Mouse (Mus musculus) neural tube, embryonic 13.5 days (tissue): ENCODE measurements around the gene Tff3. TPM values are rescaled to one million over a fixed set of nuclear protein-coding genes. Genes with fewer than 3 reads are reported as not detected.

Experiments used
- ATAC-seq: fragments of 200-750 bp; cut with Nextera tagmentation; 2 replicates; pipeline ENCODE4 v1.8.0; 2017; ENCODE audit warnings: low read depth, mild to moderate bottlenecking, moderate TSS enrichment, moderate library complexity
- H3K27ac ChIP-seq: fragments of 300-500 bp; sonication (generic); replicated peaks from 2 replicates; pipeline ENCODE4 v1.5.1; 2015; ENCODE audit warnings: moderate library complexity, mild to moderate bottlenecking, inconsistent platforms
- H3K27me3 ChIP-seq: fragments of 300-500 bp; sonication (generic); 2 replicates; pipeline ENCODE4 v1.6.1; 2015; ENCODE audit warnings: mild to moderate bottlenecking, inconsistent platforms
- H3K36me3 ChIP-seq: fragments of 300-500 bp; sonication (generic); 2 replicates; pipeline ENCODE4 v1.6.1; 2015; ENCODE audit warnings: mild to moderate bottlenecking, inconsistent platforms
- H3K4me1 ChIP-seq: fragments of 300-500 bp; sonication (generic); replicated peaks from 2 replicates; pipeline ENCODE4 v1.6.1; 2015; ENCODE audit warnings: inconsistent platforms
- H3K4me2 ChIP-seq: fragments of 300-500 bp; sonication (generic); 2 replicates; pipeline ENCODE4 v1.6.1; 2015; ENCODE audit warnings: inconsistent platforms, mild to moderate bottlenecking, moderate library complexity
- H3K4me3 ChIP-seq: fragments of 300-500 bp; sonication (generic); 2 replicates; pipeline ENCODE4 v1.5.1; 2015; ENCODE audit warnings: mild to moderate bottlenecking, inconsistent platforms
- H3K9ac ChIP-seq: fragments of 300-500 bp; sonication (generic); 2 replicates; pipeline ENCODE4 v1.6.1; 2015; ENCODE audit warnings: moderate library complexity, mild to moderate bottlenecking, inconsistent platforms
- H3K9me3 ChIP-seq: fragments of 300-500 bp; sonication (generic); 2 replicates; pipeline ENCODE4 v1.6.1; 2016; ENCODE audit warnings: inconsistent platforms
- WGBS: fragments of 180-500 bp; shearing (Covaris S2); methylation state at CpG from one replicate; pipeline ENCODE4 v1.1.7; 2015; 5-methylcytosine and 5-hydroxymethylcytosine counted together
- polyA plus RNA-seq: library from polyadenylated mRNA; unstranded; fragments of >200 nt; fragmentation: Nextera tagmentation; extraction: Ambion mirVana; gene quantifications from 2 replicates; pipeline ENCODE4 v1.2.1, GENCODE M21; 2015

Tff3 gene
- polyA plus RNA-seq, 1 experiment from 2014 or later, result 2.8 TPM

DNA sequence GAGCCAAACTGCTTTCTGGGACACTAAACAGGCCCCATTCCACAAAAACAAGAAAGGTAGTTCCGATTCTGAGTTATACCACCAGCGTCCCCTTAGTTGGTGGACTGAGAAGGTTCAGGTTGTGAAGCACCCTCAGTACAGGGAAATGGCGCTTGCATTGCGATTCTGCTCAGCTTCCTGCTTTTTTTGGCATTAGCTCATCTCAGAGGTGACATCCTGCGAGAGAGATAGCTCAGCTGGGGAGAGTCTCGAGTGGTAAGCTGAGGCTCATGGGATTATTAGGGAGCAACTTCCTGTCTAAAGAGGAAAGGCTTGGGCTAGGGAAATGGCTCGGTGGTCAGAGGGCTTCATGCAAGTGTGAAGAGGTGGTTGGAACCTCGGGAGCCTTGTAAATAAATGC lies 39.6 kb downstream of the Tff3 start:
- Histone ChIP-seq H3K36me3 (peaks cover 9% of the 10 kb centered on the region), H3K4me2 (no peak overlapping the region), H3K27ac (0 out of 2 replicates have a peak overlapping the region, but pooled peaks have one; percentile 38), H3K27me3 (no peaks in the 10 kb centered on the region), H3K4me3 (no peak overlapping the region), H3K9ac (no peak overlapping the region), H3K9me3 (no peaks in the 10 kb centered on the region), H3K4me1 (peaks cover 44% of the 10 kb centered on the region)
- no peak for ATAC-seq
- WGBS, result 80% methylated on average over 8 of the region's 8 CpGs

GRCm38 (mm10) chr17:31088711-31089110 lies 40.7 kb downstream of the Tff3 start:
- no peak overlapping the region for H3K4me2 ChIP-seq
- H3K4me1 ChIP-seq, result peaks cover 44% of the 10 kb centered on the region
- H3K4me3 ChIP-seq, result no peak overlapping the region
- no peak overlapping the region for H3K9ac ChIP-seq
- H3K36me3 ChIP-seq, result peaks cover 9% of the 10 kb centered on the region
- no peak for ATAC-seq
- no peaks in the 10 kb centered on the region for H3K9me3 ChIP-seq
- no peak overlapping the region for H3K27ac ChIP-seq
- H3K27me3 ChIP-seq, result no peaks in the 10 kb centered on the region
- 58% methylated on average over 5 of the region's 5 CpGs for WGBS

GRCm38 (mm10) chr17:31086196-31086595 lies 43.2 kb downstream of the Tff3 start:
- Histone ChIP-seq H3K9ac (no peak overlapping the region), H3K4me3 (no peak overlapping the region)

DNA sequence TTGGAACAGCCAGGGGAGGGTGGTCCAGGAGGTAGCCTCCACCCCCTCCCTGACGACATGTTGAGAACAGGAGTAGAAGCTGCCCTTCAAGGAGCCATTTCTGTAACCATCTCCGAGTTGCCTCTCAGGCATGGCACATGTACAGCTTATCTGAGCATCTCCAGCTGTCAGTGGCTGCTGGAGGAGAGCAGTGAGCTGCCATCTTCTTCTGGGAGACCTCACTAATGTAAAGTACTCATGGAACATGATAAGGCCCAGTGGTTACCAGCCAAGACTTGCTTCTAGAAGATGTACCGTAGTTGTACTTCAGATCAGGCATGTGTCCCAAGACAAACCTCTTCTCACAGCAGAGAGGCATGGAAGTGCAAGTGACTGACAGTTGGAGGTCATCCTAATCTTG lies 43.9 kb downstream of the Tff3 start:
- H3K9ac ChIP-seq, result no peak overlapping the region
- peaks cover 39% of the 10 kb centered on the region for H3K4me1 ChIP-seq
- no peaks in the 10 kb centered on the region for H3K36me3 ChIP-seq
- H3K27me3 ChIP-seq, result no peaks in the 10 kb centered on the region
- no peak overlapping the region for H3K27ac ChIP-seq
- no peak overlapping the region for H3K4me3 ChIP-seq
- no peak overlapping the region for H3K4me2 ChIP-seq
- 90% methylated on average over 3 of the region's 3 CpGs for WGBS
- ATAC-seq, result no peak
- no peaks in the 10 kb centered on the region for H3K9me3 ChIP-seq

More at GRCm38 (mm10) chr17:31086196-31086595, 43.2 kb downstream of the Tff3 start:
- H3K27ac ChIP-seq, result no peak overlapping the region
- H3K9me3 ChIP-seq, result no peaks in the 10 kb centered on the region
- peaks cover 41% of the 10 kb centered on the region for H3K4me1 ChIP-seq
- no peaks in the 10 kb centered on the region for H3K36me3 ChIP-seq
- 91% methylated on average over 7 of the region's 7 CpGs for WGBS
- no peaks in the 10 kb centered on the region for H3K27me3 ChIP-seq
- no peak overlapping the region for H3K4me2 ChIP-seq
- ATAC-seq, result no peak

DNA sequence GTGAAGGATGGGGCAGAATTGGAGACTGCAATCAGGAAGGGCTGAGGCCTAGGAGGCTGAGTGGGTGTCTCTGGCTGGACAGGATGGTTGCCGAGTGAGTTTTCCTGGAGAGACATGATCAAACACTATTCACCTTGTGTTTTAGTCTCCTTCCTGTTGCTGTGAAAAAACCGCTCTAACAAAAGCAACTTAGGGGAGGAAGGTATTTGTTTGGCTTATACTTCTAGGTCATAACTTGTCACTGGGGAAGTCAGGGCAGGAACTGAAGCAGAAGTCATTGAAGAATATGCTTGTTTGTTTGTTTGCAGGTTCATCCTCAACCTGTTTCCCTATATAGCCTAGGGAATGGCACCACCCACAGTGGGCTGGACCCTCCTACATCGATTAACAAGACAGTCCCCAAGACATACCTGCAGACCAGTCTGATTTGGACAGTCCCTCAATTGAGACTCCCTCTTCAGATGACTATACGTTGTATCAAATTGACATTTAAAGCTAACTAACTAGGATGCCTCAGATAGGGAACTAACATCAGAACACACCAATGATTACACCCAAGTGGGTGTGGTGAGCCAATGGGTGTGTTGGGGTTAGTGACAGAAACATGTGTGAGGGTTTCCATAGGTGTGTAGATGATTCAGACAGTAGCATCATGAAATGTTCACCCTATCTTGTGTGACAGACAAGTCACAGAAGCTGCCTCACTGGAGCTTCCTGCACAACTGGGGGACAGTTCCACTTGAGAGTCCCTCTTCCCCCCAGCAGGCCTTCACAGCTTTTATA lies 47.0 kb downstream of the Tff3 start:
- Histone ChIP-seq H3K36me3 (no peaks in the 10 kb centered on the region), H3K4me2 (no peak overlapping the region), H3K9ac (no peak overlapping the region), H3K4me1 (peaks cover 34% of the 10 kb centered on the region), H3K4me3 (no peak overlapping the region), H3K27me3 (no peaks in the 10 kb centered on the region), H3K9me3 (no peaks in the 10 kb centered on the region), H3K27ac (no peak overlapping the region)
- no peak for ATAC-seq
- 93% methylated on average over 4 of the region's 4 CpGs for WGBS

- Histone ChIP-seq H3K36me3 (no peaks in the 10 kb centered on the region), H3K4me3 (no peak overlapping the region), H3K27me3 (no peaks in the 10 kb centered on the region), H3K4me2 (no peak overlapping the region), H3K9ac (no peak overlapping the region), H3K27ac (peak overlapping the region; percentile 76), H3K9me3 (no peaks in the 10 kb centered on the region), H3K4me1 (peaks cover 52% of the 10 kb centered on the region)
- ATAC-seq, result no peak
- WGBS, result 50% methylated on average over 12 of the region's 12 CpGs
Observed at GRCm38 (mm10) chr17:31079078-31079840, 50.2 kb downstream of the Tff3 start.

- Histone ChIP-seq H3K27ac (peak overlapping the region; percentile 76), H3K9me3 (no peaks in the 10 kb centered on the region), H3K4me2 (no peak overlapping the region), H3K36me3 (no peaks in the 10 kb centered on the region), H3K27me3 (no peaks in the 10 kb centered on the region), H3K4me1 (peaks cover 59% of the 10 kb centered on the region), H3K9ac (no peak overlapping the region), H3K4me3 (no peak overlapping the region)
- ATAC-seq, result no peak
- WGBS, result 74% methylated on average over 11 of the region's 11 CpGs
Observed at GRCm38 (mm10) chr17:31078581-31078980, 50.9 kb downstream of the Tff3 start.

DNA sequence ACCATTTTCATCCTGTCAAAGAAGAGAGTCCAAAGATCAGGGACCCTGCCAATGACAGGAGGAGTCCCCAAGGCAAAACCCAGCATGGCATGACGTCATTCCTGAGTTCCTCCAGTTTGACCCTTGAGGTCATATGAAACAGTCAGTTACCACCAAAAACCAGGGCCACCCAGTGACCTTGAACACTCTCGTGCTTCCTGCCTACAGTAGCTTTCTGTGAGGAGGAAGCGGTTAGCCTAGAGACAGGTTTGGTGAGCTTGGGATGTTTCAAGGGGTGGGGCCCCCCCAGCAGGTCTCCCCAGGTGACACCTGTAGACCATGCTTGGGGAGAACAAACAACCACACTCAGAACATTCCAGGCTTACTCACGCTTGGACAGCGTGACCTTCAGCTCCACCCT lies 51.9 kb downstream of the Tff3 start:
- no peaks in the 10 kb centered on the region for H3K27me3 ChIP-seq
- 80% methylated on average over 5 of the region's 5 CpGs for WGBS
- H3K9ac ChIP-seq, result no peak overlapping the region
- H3K36me3 ChIP-seq, result no peaks in the 10 kb centered on the region
- peaks cover 69% of the 10 kb centered on the region for H3K4me1 ChIP-seq
- H3K4me2 ChIP-seq, result no peak overlapping the region
- ATAC-seq, result no peak
- no peaks in the 10 kb centered on the region for H3K9me3 ChIP-seq
- H3K27ac ChIP-seq, result no peak overlapping the region
- H3K4me3 ChIP-seq, result no peak overlapping the region

DNA sequence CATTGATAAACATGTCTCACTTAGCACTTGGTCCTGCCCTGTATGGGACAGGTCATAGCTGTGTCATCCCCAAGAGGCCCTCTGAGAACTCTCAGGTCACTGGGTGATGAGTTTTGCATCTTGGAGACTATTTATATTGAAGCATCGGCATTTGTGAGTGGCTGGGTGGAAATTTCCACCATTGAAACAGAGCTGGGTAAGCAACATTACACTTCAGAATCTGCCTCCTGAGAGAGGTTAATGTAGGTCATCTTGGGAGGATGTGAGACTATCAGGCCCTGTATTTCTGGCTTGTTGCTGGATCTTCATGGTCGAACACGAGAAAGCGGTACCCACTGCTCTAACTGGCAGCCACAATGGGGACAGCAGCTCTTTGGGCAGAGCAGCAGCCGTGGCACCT lies 54.0 kb downstream of the Tff3 start:
- ATAC-seq, result no peak
- H3K27ac ChIP-seq, result peak overlapping the region; percentile 19; the same call in 1 of the 2 replicates
- no peak overlapping the region for H3K4me2 ChIP-seq
- H3K36me3 ChIP-seq, result no peaks in the 10 kb centered on the region
- H3K9ac ChIP-seq, result no peak overlapping the region
- H3K9me3 ChIP-seq, result no peaks in the 10 kb centered on the region
- no peak overlapping the region for H3K4me3 ChIP-seq
- no peaks in the 10 kb centered on the region for H3K27me3 ChIP-seq
- H3K4me1 ChIP-seq, result peaks cover 78% of the 10 kb centered on the region
- 94% methylated on average over 5 of the region's 5 CpGs for WGBS

Other genes with a start within 250 kb of the Tff3 start
- gene Glp1r, start 227.8 kb downstream of the Tff3 start, polyA plus RNA-seq, result 0.43 and 0.53 TPM in 2 replicates
- 0.48 TPM in 1 of 2 replicates, not detected in the other for gene Umodl1, start 175.0 kb downstream of the Tff3 start, polyA plus RNA-seq
- gene Abcg1, start 72.0 kb downstream of the Tff3 start, polyA plus RNA-seq, result 16.5 and 16.7 TPM in 2 replicates
- gene Tff2, start 14.6 kb upstream of the Tff3 start, polyA plus RNA-seq, result not detected in 2 replicates
- gene Tff1, start 35.6 kb upstream of the Tff3 start, polyA plus RNA-seq, result not detected in 2 replicates
- gene Tmprss3, start 69.3 kb upstream of the Tff3 start, polyA plus RNA-seq, result not detected in 2 replicates
- not detected in 2 replicates for gene Ubash3a, start 78.2 kb upstream of the Tff3 start, polyA plus RNA-seq
- 2.2 and 2.3 TPM in 2 replicates for gene Rsph1, start 147.7 kb upstream of the Tff3 start, polyA plus RNA-seq
- gene Slc37a1, start 157.1 kb upstream of the Tff3 start, polyA plus RNA-seq, result 13.3 and 14.6 TPM in 2 replicates